9 mouse cellular contexts compared by ENCODE assay signal in genomic region chr16:16253326-16254074, GRCm38 (mm10). TPM values are rescaled to one million over a fixed set of nuclear protein-coding genes. Genes with fewer than 3 reads are reported as not detected.
DNase-seq lines count a peak whose midpoint lies in the region; ATAC-seq and TF ChIP-seq lines count a peak whose summit lies in the region.
"Had no signal": no experiment of that assay in that cellular context is flagged by ENCODE, and none has a peak within 500 bp of the region (broad histone marks: within the 10 kb centered on the region; RNA-seq: fewer than 3 reads in every experiment).

No protein-coding gene starts in this region.

- WGBS in hindbrain, postnatal 0 days: 42% methylated on average over 4 of the region's 4 CpGs

- H3K36me3 ChIP-seq in hindbrain, postnatal 0 days (ENCODE audit: insufficient read depth, low read length): no peaks in the 10 kb centered on the region
- H3K36me3 ChIP-seq: limb, embryonic 12.5 days had no signal

- H3K9me3 ChIP-seq in hindbrain, postnatal 0 days (ENCODE audit: low read length): no peaks in the 10 kb centered on the region
- H3K9me3 ChIP-seq: limb, embryonic 12.5 days had no signal

- peak; percentile 12 to 34 for DNase-seq in layer of hippocampus, postnatal 14 days (ENCODE audit: low spot score in 2 of 2)
- DNase-seq in layer of hippocampus, postnatal 25 days (ENCODE audit: extremely low spot score in 1 of 2, low spot score in 1 of 2): no peak
- DNase-seq in embryo, embryonic 11 days: peak; percentile 49
- peak; percentile 12 for DNase-seq in gastrocnemius, postnatal 14 days
- peak; percentile 41 for DNase-seq in hindbrain, postnatal 0 days (ENCODE audit: low spot score)
- no peak for DNase-seq in frontal cortex, adult 2 months (ENCODE audit: extremely low spot score in 1 of 2, low spot score in 1 of 2)
- no peak for DNase-seq in adrenal gland, postnatal 4 days (ENCODE audit: low spot score in 2 of 2)

- no peak overlapping the region for H3K27ac ChIP-seq in hindbrain, postnatal 0 days
- H3K27ac ChIP-seq: limb, embryonic 12.5 days had no signal

- no peaks in the 10 kb centered on the region for H3K4me1 ChIP-seq in hindbrain, postnatal 0 days (ENCODE audit: insufficient read depth, low read length)

- H3K4me2 ChIP-seq in hindbrain, postnatal 0 days (ENCODE audit: low read depth, low read length): no peak overlapping the region
- H3K4me2 ChIP-seq: limb, embryonic 12.5 days had no signal

- peak; percentile 79 for ATAC-seq in hindbrain, postnatal 0 days
- no peak for ATAC-seq in CD4-positive, CD25-positive, alpha-beta regulatory T cell, adult 4 months

- no peak for TF ChIP-seq CTCF in hindbrain, postnatal 0 days (IDR thresholded peaks at IDR 0.05; ENCODE audit: low read depth)

- H3K4me3 ChIP-seq in hindbrain, postnatal 0 days (ENCODE audit: low read length): no peak overlapping the region
- H3K4me3 ChIP-seq: limb, embryonic 12.5 days had no signal

- intact Hi-C loops in gastrocnemius, postnatal 14 days (cut with DNase I; ENCODE audit: low total_unique reads): no loop called here

- H3K27me3 ChIP-seq in hindbrain, postnatal 0 days (ENCODE audit: insufficient read depth, low read length): no peaks in the 10 kb centered on the region
- H3K27me3 ChIP-seq: limb, embryonic 12.5 days had no signal

- H3K9ac ChIP-seq in hindbrain, postnatal 0 days (replicated peaks; ENCODE audit: low read length): no peak overlapping the region
- H3K9ac ChIP-seq: limb, embryonic 12.5 days had no signal

RNA-seq across cellular contexts. Expression of gene Pkp2, which starts 40.4 kb away (rescaled TPM):
- total RNA-seq in layer of hippocampus, postnatal 14 days (2021): 10 to 100 TPM; 41.2 to 43.9 TPM
- total RNA-seq in layer of hippocampus, postnatal 25 days (2021): 10 to 100 TPM; 43.7 to 44.9 TPM
- 1 to 10 TPM; 1.2 TPM for total RNA-seq in gastrocnemius, postnatal 14 days (2021)
- total RNA-seq in hindbrain, postnatal 0 days (2014; rRNA removed): 1.8 and 1.9 TPM in 2 replicates
- polyA plus RNA-seq in hindbrain, postnatal 0 days (2015; fragmentation: Nextera tagmentation; extraction: Ambion mirVana): 1.4 and 1.7 TPM in 2 replicates
- 1.8 and 2.8 TPM in 2 replicates for polyA plus RNA-seq in frontal cortex, adult 2 months (2012; rRNA removed)
- total RNA-seq in adrenal gland, postnatal 4 days (2021): 1 to 10 TPM; 3.6 to 4.1 TPM
- polyA plus RNA-seq in CD4-positive, CD25-positive, alpha-beta regulatory T cell, adult 4 months (2017; shearing (Covaris generic)): under 1 TPM; 0.15 to 0.27 TPM

RNA-seq across cellular contexts. Expression of gene Yars2, which starts 49.3 kb away (rescaled TPM):
- total RNA-seq in layer of hippocampus, postnatal 14 days (2021): 10 to 100 TPM; 19.7 to 20.0 TPM
- total RNA-seq in layer of hippocampus, postnatal 25 days (2021): 10 to 100 TPM; 22.6 to 22.7 TPM
- 10 to 100 TPM; 16.2 to 17.4 TPM for total RNA-seq in gastrocnemius, postnatal 14 days (2021)
- 30.9 and 40.6 TPM in 2 replicates for total RNA-seq in hindbrain, postnatal 0 days (2014; rRNA removed)
- polyA plus RNA-seq in hindbrain, postnatal 0 days (2015; fragmentation: Nextera tagmentation; extraction: Ambion mirVana): 26.4 and 28.0 TPM in 2 replicates
- polyA plus RNA-seq in frontal cortex, adult 2 months (2012; rRNA removed): 18.7 and 19.0 TPM in 2 replicates
- total RNA-seq in adrenal gland, postnatal 4 days (2021): 10 to 100 TPM; 27.0 to 29.7 TPM
- polyA plus RNA-seq in CD4-positive, CD25-positive, alpha-beta regulatory T cell, adult 4 months (2017; shearing (Covaris generic)): 1 to 10 TPM; 2.9 to 6.2 TPM

Comparison
In these comparisons a context has a peak if more than half of its experiments do, and no peak if none do; other contexts are left out.
1. DNase-seq: peak in layer of hippocampus, postnatal 14 days (2 of 2), embryo, embryonic 11 days (single experiment), gastrocnemius, postnatal 14 days (single experiment) and hindbrain, postnatal 0 days (single experiment); none in layer of hippocampus, postnatal 25 days (0 of 2), frontal cortex, adult 2 months (0 of 2) and adrenal gland, postnatal 4 days (0 of 2).
2. RNA of gene Pkp2, which starts 40.4 kb away (total RNA-seq): 43.7 to 44.9 TPM in layer of hippocampus, postnatal 25 days and 41.2 to 43.9 TPM in layer of hippocampus, postnatal 14 days; 3.6 to 4.1 TPM in adrenal gland, postnatal 4 days, 1.8 to 1.9 TPM in hindbrain, postnatal 0 days and 1.2 TPM in gastrocnemius, postnatal 14 days; every median in the first group is over 4 times any median in the second.